Mouse (Mus musculus) E14TG2a.4 (cell line): ENCODE results near the gene Tgtp2.

Source experiments
- H3K27me3 ChIP-seq: 2 replicates; pipeline ENCODE4 v1.6.1; 2014; ENCODE audit warnings: low read length, control low read depth; ENCODE audit not compliant: insufficient read depth
- H3K36me3 ChIP-seq: 2 replicates; pipeline ENCODE4 v1.6.1; 2014; ENCODE audit warnings: low read length, control low read depth; ENCODE audit not compliant: insufficient read depth
- H3K4me1 ChIP-seq: replicated peaks from 2 replicates; pipeline ENCODE4 v1.6.1; 2014; ENCODE audit warnings: low read depth, low read length, control low read depth
- H3K4me3 ChIP-seq: replicated peaks from 2 replicates; pipeline ENCODE4 v1.5.1; 2014; ENCODE audit warnings: mild to moderate bottlenecking, low read length
- H3K9me3 ChIP-seq: 2 replicates; pipeline ENCODE4 v1.6.1; 2014; ENCODE audit warnings: low read length, control low read depth
- CTCF ChIP-seq: conservative IDR thresholded peaks from 2 replicates; pipeline ENCODE4 v1.5.1; 2014; ENCODE audit warnings: low read length
- NANOG ChIP-seq: IDR thresholded peaks from 2 replicates; pipeline ENCODE4 v1.6.1; 2014; ENCODE audit warnings: borderline replicate concordance, low read length, mixed read lengths
- POU5F1 ChIP-seq: IDR thresholded peaks from 2 replicates; pipeline ENCODE4 v1.6.1; 2014; ENCODE audit warnings: low read length, borderline replicate concordance

Tgtp2 gene

GRCm38 (mm10) chr11:49100409-49100808, 36.4 kb upstream of the Tgtp2 start:
- no peaks in the 10 kb centered on the region for H3K9me3 ChIP-seq
- peaks cover 4% of the 10 kb centered on the region; the same call in 1 of the 2 replicates for H3K27me3 ChIP-seq
- no peak for TF ChIP-seq CTCF
- no peak for TF ChIP-seq NANOG
- TF ChIP-seq POU5F1, result no peak

GRCm38 (mm10) chr11:49095367-49095766, 31.4 kb upstream of the Tgtp2 start:
- TF ChIP-seq NANOG (no peak), POU5F1 (no peak), CTCF (no peak)
- no peaks in the 10 kb centered on the region for H3K36me3 ChIP-seq
- no peaks in the 10 kb centered on the region for H3K9me3 ChIP-seq
- H3K4me1 ChIP-seq, result peaks cover 4% of the 10 kb centered on the region
- H3K4me3 ChIP-seq, result no peak overlapping the region
- peaks cover 4% of the 10 kb centered on the region; the same call in 1 of the 2 replicates for H3K27me3 ChIP-seq

More at GRCm38 (mm10) chr11:49100409-49100808, 36.4 kb upstream of the Tgtp2 start:
- Histone ChIP-seq H3K36me3 (no peaks in the 10 kb centered on the region), H3K4me3 (no peak overlapping the region), H3K4me1 (peaks cover 32% of the 10 kb centered on the region)

GRCm38 (mm10) chr11:49093861-49094660, 30.1 kb upstream of the Tgtp2 start:
- Histone ChIP-seq H3K27me3 (peaks cover 4% of the 10 kb centered on the region; the same call in 1 of the 2 replicates), H3K9me3 (no peaks in the 10 kb centered on the region), H3K4me3 (no peak overlapping the region), H3K4me1 (peaks cover 10% of the 10 kb centered on the region), H3K36me3 (no peaks in the 10 kb centered on the region)
- TF ChIP-seq CTCF (no peak), NANOG (no peak), POU5F1 (no peak)

- Histone ChIP-seq H3K27me3 (peaks cover 8% of the 10 kb centered on the region; the same call in 1 of the 2 replicates), H3K9me3 (no peaks in the 10 kb centered on the region), H3K36me3 (no peaks in the 10 kb centered on the region), H3K4me1 (peaks cover 23% of the 10 kb centered on the region), H3K4me3 (no peak overlapping the region)
- no peak for TF ChIP-seq NANOG
- TF ChIP-seq POU5F1, result no peak
- TF ChIP-seq CTCF, result no peak
These were observed 28.8 kb upstream of the Tgtp2 start for GRCm38 (mm10) chr11:49092786-49093185.

GRCm38 (mm10) chr11:49092053-49092586, 28.1 kb upstream of the Tgtp2 start:
- H3K4me3 ChIP-seq, result no peak overlapping the region
- H3K9me3 ChIP-seq, result no peaks in the 10 kb centered on the region
- peaks cover 24% of the 10 kb centered on the region for H3K4me1 ChIP-seq
- H3K27me3 ChIP-seq, result peaks cover 11% of the 10 kb centered on the region; the same call in 1 of the 2 replicates
- no peak for TF ChIP-seq NANOG
- no peak for TF ChIP-seq CTCF
- TF ChIP-seq POU5F1, result no peak
- H3K36me3 ChIP-seq, result no peaks in the 10 kb centered on the region

GRCm38 (mm10) chr11:49091171-49091570, 27.2 kb upstream of the Tgtp2 start:
- peaks cover 24% of the 10 kb centered on the region for H3K4me1 ChIP-seq
- H3K36me3 ChIP-seq, result no peaks in the 10 kb centered on the region
- H3K4me3 ChIP-seq, result no peak overlapping the region
- peaks cover 11% of the 10 kb centered on the region; the same call in 1 of the 2 replicates for H3K27me3 ChIP-seq
- TF ChIP-seq CTCF, result no peak
- TF ChIP-seq NANOG, result no peak
- no peak for TF ChIP-seq POU5F1
- no peaks in the 10 kb centered on the region for H3K9me3 ChIP-seq

GRCm38 (mm10) chr11:49090551-49090950, 26.5 kb upstream of the Tgtp2 start:
- Histone ChIP-seq H3K9me3 (no peaks in the 10 kb centered on the region), H3K4me3 (no peak overlapping the region), H3K36me3 (no peaks in the 10 kb centered on the region), H3K4me1 (peaks cover 24% of the 10 kb centered on the region), H3K27me3 (peaks cover 9% of the 10 kb centered on the region; the same call in 1 of the 2 replicates)
- no peak for TF ChIP-seq CTCF
- no peak for TF ChIP-seq NANOG
- no peak for TF ChIP-seq POU5F1

GRCm38 (mm10) chr11:49089735-49090507, 25.9 kb upstream of the Tgtp2 start:
- peaks cover 9% of the 10 kb centered on the region; the same call in 1 of the 2 replicates for H3K27me3 ChIP-seq
- no peak for TF ChIP-seq POU5F1
- TF ChIP-seq NANOG, result no peak
- TF ChIP-seq CTCF, result no peak

More at GRCm38 (mm10) chr11:49089735-49090507, 25.9 kb upstream of the Tgtp2 start:
- Histone ChIP-seq H3K4me1 (peaks cover 24% of the 10 kb centered on the region), H3K4me3 (no peak overlapping the region), H3K36me3 (no peaks in the 10 kb centered on the region), H3K9me3 (no peaks in the 10 kb centered on the region)
